Mouse (Mus musculus): Measurements from ENCODE around the gene Wnk3.

- no peak for TF ChIP-seq CTCF (conservative IDR thresholded peaks at IDR 0.05; ENCODE audit: low read length)
- TF ChIP-seq NANOG (IDR thresholded peaks at IDR 0.05; ENCODE audit: borderline replicate concordance, low read length), result no peak
Measured at GRCm38 (mm10) chrX:151168438-151169131, 29.3 kb upstream of the Wnk3 start.
